Mouse (Mus musculus) lung, postnatal 0 days (tissue): Measurements from ENCODE around the gene Pnpo. TPM values are rescaled to one million over a fixed set of nuclear protein-coding genes. Genes with fewer than 3 reads are reported as not detected.

Source experiments
- ATAC-seq: fragments of 200-750 bp; cut with Nextera tagmentation; 2 replicates; pipeline ENCODE4 v1.8.0; 2017; ENCODE audit warnings: moderate library complexity
- DNase-seq: peaks from one replicate; pipeline ENCODE4 v3.0.0-alpha.2; 2016; ENCODE audit warnings: low spot score
- H3K27ac ChIP-seq: fragments of 300-500 bp; sonication (generic); 2 replicates; pipeline ENCODE4 v1.5.1; 2014; ENCODE audit warnings: antibody characterized with exemption, mild to moderate bottlenecking, low read length, mixed read lengths
- H3K27me3 ChIP-seq: fragments of 300-500 bp; sonication (generic); replicated peaks from 2 replicates; pipeline ENCODE4 v1.6.1; 2014; ENCODE audit warnings: low read length, mixed read lengths; ENCODE audit not compliant: insufficient read depth
- H3K36me3 ChIP-seq: fragments of 300-500 bp; sonication (generic); 2 replicates; pipeline ENCODE4 v1.6.1; 2014; ENCODE audit warnings: low read length, mixed read lengths; ENCODE audit not compliant: insufficient read depth
- H3K4me1 ChIP-seq: fragments of 300-500 bp; sonication (generic); 2 replicates; pipeline ENCODE4 v1.6.1; 2014; ENCODE audit warnings: antibody characterized with exemption, low read depth, low read length, mixed read lengths; ENCODE audit not compliant: insufficient read depth
- H3K4me2 ChIP-seq: fragments of 300-500 bp; sonication (generic); replicated peaks from 2 replicates; pipeline ENCODE4 v1.6.1; 2014; ENCODE audit warnings: low read depth, mild to moderate bottlenecking, low read length, moderate library complexity, mixed read lengths
- H3K4me3 ChIP-seq: fragments of 300-500 bp; sonication (generic); 2 replicates; pipeline ENCODE4 v1.5.1; 2014; ENCODE audit warnings: low read depth, low read length
- H3K9ac ChIP-seq: fragments of 300-500 bp; sonication (generic); replicated peaks from 2 replicates; pipeline ENCODE4 v1.6.1; 2014; ENCODE audit warnings: low read depth, mild to moderate bottlenecking
- H3K9me3 ChIP-seq: fragments of 300-500 bp; sonication (generic); 2 replicates; pipeline ENCODE4 v1.6.1; 2016; ENCODE audit warnings: low read length, mixed read lengths
- CTCF ChIP-seq: IDR thresholded peaks from 2 replicates; pipeline ENCODE4 v1.5.1; 2016; ENCODE audit warnings: antibody characterized with exemption, mild to moderate bottlenecking
- EP300 ChIP-seq: IDR thresholded peaks from 2 replicates; pipeline ENCODE4 v1.6.1; 2016; ENCODE audit warnings: antibody characterized with exemption, mild to moderate bottlenecking, control low read depth
- WGBS: fragments of 180-500 bp; shearing (Covaris S2); extraction: QIAGEN DNeasy Blood & Tissue Kit; methylation state at CpG from one replicate; pipeline ENCODE4 v1.1.7; 2014; 5-methylcytosine and 5-hydroxymethylcytosine counted together
- polyA plus RNA-seq: library from polyadenylated mRNA; unstranded; fragments of >200 nt; fragmentation: Nextera tagmentation; extraction: Ambion mirVana; gene quantifications from 2 replicates; pipeline ENCODE4 v1.2.1, GENCODE M21; 2015

Gene Pnpo
- polyA plus RNA-seq, 1 experiment from 2014 or later, result 30.0 TPM

DNA sequence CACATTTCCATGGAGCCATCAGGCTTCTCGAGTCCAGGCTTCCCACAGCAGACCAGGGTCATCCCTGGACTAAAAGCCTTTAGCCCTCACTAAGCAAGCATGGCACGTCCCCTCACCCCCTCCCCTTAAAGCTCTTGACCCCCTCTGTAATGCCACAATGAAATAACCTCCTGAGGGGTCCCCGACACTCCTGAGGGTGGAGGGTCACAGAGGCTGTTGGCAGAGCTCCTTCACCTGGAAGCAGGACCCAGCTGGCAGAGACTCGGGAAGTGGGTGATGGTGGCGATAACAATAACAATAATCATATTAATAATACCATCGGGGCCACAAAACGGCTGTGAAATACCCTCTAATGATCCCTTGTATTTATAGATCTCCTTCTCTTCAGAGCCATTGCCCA is 39.1 kb upstream of the Pnpo start, which contains the start of gene Sp2:
TSS of gene Sp2 (minus strand) at position 101 of the 400 bp plus-strand sequence.
- H3K4me1 ChIP-seq, result peaks cover 6% of the 10 kb centered on the region; the same call in 1 of the 2 replicates
- 69% methylated on average over 7 of the region's 7 CpGs for WGBS
- no peak within 1 kb of the TSS for H3K27ac ChIP-seq

DNA sequence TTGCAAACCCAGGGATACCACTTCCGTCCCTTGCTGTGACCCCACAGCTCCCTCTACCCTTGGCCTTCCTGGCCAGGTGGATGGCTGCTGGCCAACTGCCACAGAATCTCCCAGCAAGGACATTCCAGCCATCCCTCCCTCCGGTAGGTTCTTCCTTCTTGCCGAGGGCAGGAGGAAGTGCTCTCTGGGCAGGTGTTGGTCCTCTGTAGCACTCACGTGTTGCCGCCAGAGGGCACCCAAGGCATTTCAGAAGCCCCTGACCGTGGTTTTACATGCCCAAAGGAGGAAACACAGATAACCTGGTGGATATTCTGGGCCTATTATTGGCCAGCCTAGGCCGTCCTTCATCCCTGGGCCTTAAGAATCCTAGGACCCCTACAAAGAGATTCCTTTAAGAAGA is 38.6 kb upstream of the Pnpo start:
- no peaks in the 10 kb centered on the region for H3K9me3 ChIP-seq
- whole genome bisulfite sequencing, result 2% methylated on average over 7 of the region's 7 CpGs
- H3K27ac ChIP-seq, result no peak overlapping the region
- 0 out of 2 replicates have a peak, but pooled peaks cover 3% of the 10 kb centered on the region for H3K4me1 ChIP-seq
- TF ChIP-seq EP300 (no peak), CTCF (peak; percentile 97)
- H3K9ac ChIP-seq, result no peak overlapping the region
- no peaks in the 10 kb centered on the region for H3K36me3 ChIP-seq
- no peaks in the 10 kb centered on the region; the same call in 1 of the 2 replicates for H3K27me3 ChIP-seq
- no peak overlapping the region for H3K4me2 ChIP-seq
- H3K4me3 ChIP-seq, result no peak overlapping the region
- peak; percentile 86 for DNase-seq
- ATAC-seq, result no peak

More for the DNA sequence above, 39.1 kb upstream of the Pnpo start, which contains the start of gene Sp2:
- no peak for TF ChIP-seq EP300
- no peak for TF ChIP-seq CTCF
- DNase-seq (no peak), ATAC-seq (no peak)
- Histone ChIP-seq H3K9ac (no peak within 1 kb of the TSS), H3K27me3 (no peaks in the 10 kb centered on the region; the same call in 1 of the 2 replicates), H3K36me3 (no peaks in the 10 kb centered on the region), H3K4me2 (no peak within 1 kb of the TSS), H3K4me3 (no peak within 1 kb of the TSS), H3K9me3 (no peaks in the 10 kb centered on the region)

DNA sequence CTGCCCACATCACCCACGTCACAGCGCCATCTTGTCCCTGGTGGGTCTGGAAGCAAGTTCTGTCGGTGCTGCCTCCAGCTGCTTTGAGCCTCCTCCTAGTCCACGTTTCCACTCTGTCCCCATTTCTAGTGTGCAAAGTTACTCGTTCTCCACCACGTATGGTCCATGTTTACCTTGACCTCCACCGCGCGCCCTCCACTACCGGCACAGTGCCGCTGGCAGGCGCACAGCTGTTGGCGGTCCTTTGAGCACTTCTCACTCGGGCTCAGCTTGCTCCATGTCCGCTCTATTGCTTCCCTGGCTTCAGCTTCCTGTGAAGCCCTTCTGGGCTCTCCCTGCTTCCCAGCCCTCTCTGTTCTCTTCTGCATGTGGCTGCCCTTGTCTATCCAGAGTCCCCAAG is 37.7 kb upstream of the Pnpo start:
- DNase-seq (no peak), ATAC-seq (no peak)
- H3K4me3 ChIP-seq, result no peak overlapping the region

DNA sequence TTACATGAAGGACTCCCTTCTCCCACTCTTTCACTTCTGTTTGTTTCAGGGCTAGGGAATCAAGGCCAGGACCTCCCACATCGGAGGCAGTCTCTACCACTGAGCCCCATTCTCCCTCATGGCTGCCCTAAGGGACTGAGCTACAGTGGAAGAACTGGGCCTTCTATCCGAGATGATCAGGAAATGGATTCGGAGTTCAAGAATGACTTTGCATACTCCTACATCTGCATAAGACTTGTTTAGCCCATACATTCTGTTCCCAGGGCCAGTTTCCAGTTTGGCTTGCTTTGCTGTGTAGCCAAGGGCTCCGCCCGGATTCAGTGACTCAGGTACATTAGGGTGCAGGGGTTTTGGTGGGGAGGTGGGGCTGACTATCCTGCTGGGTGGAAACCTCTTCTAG is 36.2 kb upstream of the Pnpo start:
- no peaks in the 10 kb centered on the region for H3K9me3 ChIP-seq
- ATAC-seq, result no peak
- WGBS, result 63% methylated on average over 5 of the region's 5 CpGs
- no peaks in the 10 kb centered on the region; the same call in 1 of the 2 replicates for H3K27me3 ChIP-seq
- H3K27ac ChIP-seq, result no peak overlapping the region
- no peaks in the 10 kb centered on the region for H3K36me3 ChIP-seq
- peaks cover 17% of the 10 kb centered on the region for H3K4me1 ChIP-seq
- DNase-seq, result no peak
- TF ChIP-seq CTCF (no peak), EP300 (no peak)
- H3K4me3 ChIP-seq, result no peak overlapping the region
- H3K9ac ChIP-seq, result no peak overlapping the region
- no peak overlapping the region for H3K4me2 ChIP-seq

More for the DNA sequence above, 37.7 kb upstream of the Pnpo start:
- WGBS, result 45% methylated on average over 15 of the region's 15 CpGs
- Histone ChIP-seq H3K4me2 (no peak overlapping the region), H3K9me3 (no peaks in the 10 kb centered on the region), H3K9ac (no peak overlapping the region), H3K4me1 (0 out of 2 replicates have a peak, but pooled peaks cover 3% of the 10 kb centered on the region), H3K27ac (no peak overlapping the region), H3K27me3 (no peaks in the 10 kb centered on the region; the same call in 1 of the 2 replicates), H3K36me3 (no peaks in the 10 kb centered on the region)
- no peak for TF ChIP-seq EP300
- no peak for TF ChIP-seq CTCF

DNA sequence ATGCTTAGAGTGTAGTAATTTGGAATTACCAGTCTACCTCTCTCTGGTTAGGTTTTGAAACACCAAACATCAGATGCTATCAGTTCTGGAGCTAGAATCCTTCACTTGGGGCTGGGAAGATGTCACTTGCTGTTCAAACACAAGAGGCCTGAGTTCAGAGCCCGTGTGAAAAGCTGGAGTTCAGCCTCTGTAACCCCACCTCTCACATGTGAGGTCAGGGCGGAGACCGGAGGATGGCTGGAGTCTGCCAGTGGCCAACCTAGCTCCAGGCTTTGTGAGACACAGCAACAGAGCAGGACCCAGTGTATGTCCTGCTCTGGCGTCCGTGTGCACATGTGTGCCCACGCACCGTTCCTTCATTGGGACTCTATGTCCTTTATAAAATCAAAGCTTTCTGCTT is 35.5 kb upstream of the Pnpo start:
- 80% methylated on average over 7 of the region's 7 CpGs for WGBS
- DNase-seq, result no peak

DNA sequence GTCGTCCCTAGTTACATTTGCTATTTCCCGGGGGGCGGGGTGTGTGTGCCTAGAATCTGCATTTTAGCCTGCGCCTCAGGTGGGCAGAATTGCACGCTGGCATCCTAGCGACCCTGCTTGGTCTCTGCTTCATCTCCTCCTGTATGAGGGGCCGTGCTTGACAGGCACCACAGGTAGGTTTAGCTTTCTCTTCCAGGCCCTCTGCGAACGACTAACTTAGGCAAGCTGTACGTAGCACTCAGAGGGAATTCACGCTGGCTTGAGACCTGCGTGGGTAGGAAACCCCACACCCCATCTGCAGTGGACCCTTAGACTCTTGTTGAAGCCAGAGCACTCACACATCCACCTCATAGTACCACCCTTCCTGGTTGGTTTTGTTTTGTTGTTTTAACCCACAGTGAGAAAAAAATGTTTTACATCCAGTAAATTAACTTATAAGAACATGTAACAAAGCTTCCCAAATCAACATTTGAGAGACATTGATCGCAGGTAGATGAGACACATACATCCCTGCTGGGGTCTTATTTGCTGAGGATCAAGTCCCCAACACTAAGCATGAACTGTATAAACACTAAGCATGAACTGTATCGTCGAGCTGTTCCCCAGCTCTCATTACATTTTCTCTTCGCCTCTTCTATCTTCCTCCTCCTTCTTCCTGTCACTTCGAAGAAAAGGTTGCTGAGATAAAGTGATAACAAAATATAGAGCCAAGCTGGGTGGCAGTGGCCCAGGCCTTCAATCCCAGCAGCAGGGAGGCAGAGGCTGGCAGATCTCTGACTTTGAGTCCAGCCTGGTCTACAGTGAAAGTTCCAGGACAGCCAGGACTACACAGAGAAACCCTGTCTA is 34.8 kb upstream of the Pnpo start:
- Histone ChIP-seq H3K36me3 (no peaks in the 10 kb centered on the region), H3K4me1 (peaks cover 28% of the 10 kb centered on the region), H3K4me3 (peak overlapping the region; percentile 56), H3K27ac (peak overlapping the region; percentile 84; the same call in 1 of the 2 replicates), H3K27me3 (no peaks in the 10 kb centered on the region), H3K9ac (peak overlapping the region; percentile 36; the same call in 1 of the 2 replicates), H3K9me3 (no peaks in the 10 kb centered on the region), H3K4me2 (peak overlapping the region; percentile 81)
- DNase-seq (no peak), ATAC-seq (no peak)
- TF ChIP-seq CTCF (no peak), EP300 (no peak)
- WGBS, result 18% methylated on average over 17 of the region's 17 CpGs

More for the DNA sequence above, 35.5 kb upstream of the Pnpo start:
- Histone ChIP-seq H3K9me3 (no peaks in the 10 kb centered on the region), H3K4me3 (no peak overlapping the region), H3K27ac (no peak overlapping the region), H3K9ac (no peak overlapping the region), H3K27me3 (no peaks in the 10 kb centered on the region; the same call in 1 of the 2 replicates), H3K36me3 (no peaks in the 10 kb centered on the region), H3K4me1 (peaks cover 21% of the 10 kb centered on the region), H3K4me2 (no peak overlapping the region)
- TF ChIP-seq CTCF (no peak), EP300 (no peak)
- no peak for ATAC-seq
